Mouse (Mus musculus): ENCODE data around the gene Dnajb14. TPM values are rescaled to one million over a fixed set of nuclear protein-coding genes. Genes with fewer than 3 reads are reported as not detected.
"Not testable (repeated sequence)": the region's sequence is repeated elsewhere in the genome, so short reads cannot be mapped to it uniquely, and the experiment has no call there.

Gene Dnajb14
- polyA plus RNA-seq, 1 experiment from 2014 or later, result 10.7 TPM

GRCm38 (mm10) chr3:137914567-137914966 is 47.1 kb downstream of the Dnajb14 start:
- H3K27ac ChIP-seq (ENCODE audit: low read depth, low read length); H3K9me3 ChIP-seq (ENCODE audit: control insufficient read depth, low read length); H3K4me3 ChIP-seq (ENCODE audit: low read depth, low read length); H3K36me3 ChIP-seq (ENCODE audit: control insufficient read depth, insufficient read depth, low read length); DNase-seq (ENCODE audit: low spot score); H3K27me3 ChIP-seq (ENCODE audit: control insufficient read depth, insufficient read depth, low read length); ATAC-seq (replicated peaks; ENCODE audit: low FRiP score); H3K9ac ChIP-seq (ENCODE audit: low read length); H3K4me1 ChIP-seq (replicated peaks; ENCODE audit: control insufficient read depth, insufficient read depth, low read length); H3K4me2 ChIP-seq (ENCODE audit: low read depth, low read length, severe bottlenecking): not testable (repeated sequence)
- WGBS, result no CpG with 5 or more reads among the region's 1 CpGs

- peak overlapping the region; percentile 85 for H3K27ac ChIP-seq (ENCODE audit: low read depth, low read length)
- ATAC-seq (replicated peaks; ENCODE audit: low FRiP score), result peak; percentile 70
- peak overlapping the region; percentile 79 for H3K9ac ChIP-seq (ENCODE audit: low read length)
- no peaks in the 10 kb centered on the region for H3K9me3 ChIP-seq (ENCODE audit: control insufficient read depth, low read length)
- DNase-seq (ENCODE audit: low spot score), result peak; percentile 54
- H3K4me3 ChIP-seq (ENCODE audit: low read depth, low read length), result peak overlapping the region; percentile 86
- H3K4me1 ChIP-seq (replicated peaks; ENCODE audit: control insufficient read depth, insufficient read depth, low read length), result peaks cover 6% of the 10 kb centered on the region; the same call in 1 of the 2 replicates
- peaks cover 5% of the 10 kb centered on the region; the same call in 1 of the 2 replicates for H3K36me3 ChIP-seq (ENCODE audit: control insufficient read depth, insufficient read depth, low read length)
- WGBS, result 3% methylated on average over 12 of the region's 12 CpGs
- no peaks in the 10 kb centered on the region for H3K27me3 ChIP-seq (ENCODE audit: control insufficient read depth, insufficient read depth, low read length)
- peak overlapping the region; percentile 81 for H3K4me2 ChIP-seq (ENCODE audit: low read depth, low read length, severe bottlenecking)
These were observed 50.3 kb downstream of the Dnajb14 start for GRCm38 (mm10) chr3:137917694-137918171.

GRCm38 (mm10) chr3:137918172-137918931 is 50.9 kb downstream of the Dnajb14 start, which contains the start of gene Lamtor3:
Lamtor3 (plus strand) TSS chr3:137918506.
- no peaks in the 10 kb centered on the region for H3K9me3 ChIP-seq (ENCODE audit: control insufficient read depth, low read length)
- peak within 1 kb of the TSS; percentile 79 for H3K9ac ChIP-seq (ENCODE audit: low read length)
- H3K4me1 ChIP-seq (replicated peaks; ENCODE audit: control insufficient read depth, insufficient read depth, low read length), result peaks cover 6% of the 10 kb centered on the region; the same call in 1 of the 2 replicates
- ATAC-seq (replicated peaks; ENCODE audit: low FRiP score) (peak; percentile 90), DNase-seq (ENCODE audit: low spot score) (peak; percentile 93)
- under 1% methylated on average over 47 of the region's 47 CpGs for WGBS
- peaks cover 5% of the 10 kb centered on the region; the same call in 1 of the 2 replicates for H3K36me3 ChIP-seq (ENCODE audit: control insufficient read depth, insufficient read depth, low read length)
- peak within 1 kb of the TSS; percentile 85 for H3K27ac ChIP-seq (ENCODE audit: low read depth, low read length)
- peak within 1 kb of the TSS; percentile 81 for H3K4me2 ChIP-seq (ENCODE audit: low read depth, low read length, severe bottlenecking)
- H3K27me3 ChIP-seq (ENCODE audit: control insufficient read depth, insufficient read depth, low read length), result no peaks in the 10 kb centered on the region
- peak within 1 kb of the TSS; percentile 86 for H3K4me3 ChIP-seq (ENCODE audit: low read depth, low read length)

GRCm38 (mm10) chr3:137918932-137919311 is 51.4 kb downstream of the Dnajb14 start:
- H3K27me3 ChIP-seq (ENCODE audit: control insufficient read depth, insufficient read depth, low read length), result no peaks in the 10 kb centered on the region
- 15% methylated on average over 6 of the region's 6 CpGs for WGBS
- H3K9me3 ChIP-seq (ENCODE audit: control insufficient read depth, low read length), result no peaks in the 10 kb centered on the region
- peak overlapping the region; percentile 37; the same call in 1 of the 2 replicates for H3K27ac ChIP-seq (ENCODE audit: low read depth, low read length)
- peak overlapping the region; percentile 79 for H3K9ac ChIP-seq (ENCODE audit: low read length)
- H3K4me2 ChIP-seq (ENCODE audit: low read depth, low read length, severe bottlenecking), result peak overlapping the region; percentile 81
- H3K4me1 ChIP-seq (replicated peaks; ENCODE audit: control insufficient read depth, insufficient read depth, low read length), result peaks cover 6% of the 10 kb centered on the region; the same call in 1 of the 2 replicates
- DNase-seq (ENCODE audit: low spot score), result no peak
- H3K4me3 ChIP-seq (ENCODE audit: low read depth, low read length), result peak overlapping the region; percentile 86
- peak; percentile 8 for ATAC-seq (replicated peaks; ENCODE audit: low FRiP score)
- H3K36me3 ChIP-seq (ENCODE audit: control insufficient read depth, insufficient read depth, low read length), result peaks cover 5% of the 10 kb centered on the region; the same call in 1 of the 2 replicates

GRCm38 (mm10) chr3:137919398-137919797 is 51.9 kb downstream of the Dnajb14 start:
- Histone ChIP-seq H3K27ac (ENCODE audit: low read depth, low read length) (no peak overlapping the region), H3K4me1 (replicated peaks; ENCODE audit: control insufficient read depth, insufficient read depth, low read length) (peaks cover 6% of the 10 kb centered on the region; the same call in 1 of the 2 replicates), H3K4me3 (ENCODE audit: low read depth, low read length) (peak overlapping the region; percentile 86), H3K27me3 (ENCODE audit: control insufficient read depth, insufficient read depth, low read length) (no peaks in the 10 kb centered on the region), H3K4me2 (ENCODE audit: low read depth, low read length, severe bottlenecking) (peak overlapping the region; percentile 81), H3K36me3 (ENCODE audit: control insufficient read depth, insufficient read depth, low read length) (peaks cover 5% of the 10 kb centered on the region; the same call in 1 of the 2 replicates), H3K9me3 (ENCODE audit: control insufficient read depth, low read length) (no peaks in the 10 kb centered on the region), H3K9ac (ENCODE audit: low read length) (no peak overlapping the region)
- no peak for DNase-seq (ENCODE audit: low spot score)
- ATAC-seq (replicated peaks; ENCODE audit: low FRiP score), result no peak
- 92% methylated on average over 7 of the region's 7 CpGs for whole genome bisulfite sequencing

DNA sequence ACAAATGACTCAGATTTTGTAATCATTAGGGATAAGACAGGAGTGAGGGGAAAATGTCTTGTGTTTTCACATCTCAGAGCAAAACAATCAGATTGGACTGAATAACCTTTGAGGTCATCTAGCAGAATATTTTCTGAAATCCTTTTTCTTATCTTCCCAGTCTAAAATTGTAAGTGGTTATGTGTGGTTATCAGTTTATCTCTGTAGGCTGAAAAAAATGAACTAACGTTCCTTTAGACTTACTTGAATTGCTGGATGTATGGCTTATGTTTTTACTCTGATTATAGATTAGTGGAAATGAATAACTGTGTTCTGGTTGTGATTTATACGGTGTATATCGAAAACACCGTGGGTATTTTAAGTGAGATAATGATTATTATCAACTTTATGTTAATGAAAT is 53.1 kb downstream of the Dnajb14 start:
- H3K36me3 ChIP-seq (ENCODE audit: control insufficient read depth, insufficient read depth, low read length), result peaks cover 5% of the 10 kb centered on the region; the same call in 1 of the 2 replicates
- no peaks in the 10 kb centered on the region for H3K27me3 ChIP-seq (ENCODE audit: control insufficient read depth, insufficient read depth, low read length)
- DNase-seq (ENCODE audit: low spot score) (no peak), ATAC-seq (replicated peaks; ENCODE audit: low FRiP score) (no peak)
- no peak overlapping the region for H3K9ac ChIP-seq (ENCODE audit: low read length)
- no peaks in the 10 kb centered on the region for H3K9me3 ChIP-seq (ENCODE audit: control insufficient read depth, low read length)
- 97% methylated on average over 4 of the region's 4 CpGs for WGBS
- H3K27ac ChIP-seq (ENCODE audit: low read depth, low read length), result no peak overlapping the region
- no peak overlapping the region for H3K4me2 ChIP-seq (ENCODE audit: low read depth, low read length, severe bottlenecking)
- peaks cover 6% of the 10 kb centered on the region; the same call in 1 of the 2 replicates for H3K4me1 ChIP-seq (replicated peaks; ENCODE audit: control insufficient read depth, insufficient read depth, low read length)
- H3K4me3 ChIP-seq (ENCODE audit: low read depth, low read length), result no peak overlapping the region

DNA sequence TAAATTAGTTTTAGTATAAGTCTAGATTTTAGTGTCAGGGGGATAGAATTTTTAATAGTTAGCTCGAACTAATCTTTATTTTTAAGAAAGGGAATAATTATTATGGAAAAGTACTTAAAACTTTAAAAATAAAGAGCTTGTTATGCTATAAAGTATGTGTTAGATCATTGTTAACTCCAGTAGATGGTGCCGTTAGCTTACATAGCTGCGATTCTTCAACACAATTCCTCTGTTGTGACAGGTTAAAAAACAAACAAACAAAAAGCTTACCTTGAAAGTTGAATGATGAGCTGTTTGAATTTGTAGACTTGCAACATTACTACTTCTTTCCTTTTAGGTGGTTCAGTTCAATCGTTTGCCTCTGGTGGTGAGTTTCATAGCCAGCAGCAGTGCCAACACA is 59.5 kb downstream of the Dnajb14 start:
- H3K4me2 ChIP-seq (ENCODE audit: low read depth, low read length, severe bottlenecking), result no peak overlapping the region
- no peak overlapping the region for H3K4me3 ChIP-seq (ENCODE audit: low read depth, low read length)
- no peaks in the 10 kb centered on the region; the same call in 1 of the 2 replicates for H3K36me3 ChIP-seq (ENCODE audit: control insufficient read depth, insufficient read depth, low read length)
- no peak overlapping the region for H3K9ac ChIP-seq (ENCODE audit: low read length)
- WGBS, result 98% methylated on average over 4 of the region's 4 CpGs
- ATAC-seq (replicated peaks; ENCODE audit: low FRiP score) (no peak), DNase-seq (ENCODE audit: low spot score) (no peak)
- no peak overlapping the region for H3K27ac ChIP-seq (ENCODE audit: low read depth, low read length)
- no peaks in the 10 kb centered on the region for H3K9me3 ChIP-seq (ENCODE audit: control insufficient read depth, low read length)
- no peaks in the 10 kb centered on the region for H3K4me1 ChIP-seq (replicated peaks; ENCODE audit: control insufficient read depth, insufficient read depth, low read length)
- H3K27me3 ChIP-seq (ENCODE audit: control insufficient read depth, insufficient read depth, low read length), result no peaks in the 10 kb centered on the region

- Histone ChIP-seq H3K4me2 (ENCODE audit: low read depth, low read length, severe bottlenecking) (no peak overlapping the region), H3K36me3 (ENCODE audit: control insufficient read depth, insufficient read depth, low read length) (no peaks in the 10 kb centered on the region; the same call in 1 of the 2 replicates), H3K4me1 (replicated peaks; ENCODE audit: control insufficient read depth, insufficient read depth, low read length) (no peaks in the 10 kb centered on the region), H3K27me3 (ENCODE audit: control insufficient read depth, insufficient read depth, low read length) (no peaks in the 10 kb centered on the region), H3K27ac (ENCODE audit: low read depth, low read length) (no peak overlapping the region), H3K9ac (ENCODE audit: low read length) (no peak overlapping the region), H3K4me3 (ENCODE audit: low read depth, low read length) (no peak overlapping the region), H3K9me3 (ENCODE audit: control insufficient read depth, low read length) (no peaks in the 10 kb centered on the region)
- no peak for ATAC-seq (replicated peaks; ENCODE audit: low FRiP score)
- DNase-seq (ENCODE audit: low spot score), result no peak
- 91% methylated on average over 3 of the region's 3 CpGs for WGBS
These were observed 62.5 kb downstream of the Dnajb14 start for GRCm38 (mm10) chr3:137929940-137930339.
